Mouse (Mus musculus): ENCODE results near the gene Actr1b. TPM values are rescaled to one million over a fixed set of nuclear protein-coding genes. Genes with fewer than 3 reads are reported as not detected.
A peak's percentile ranks its signal among the peaks of the same experiment; 100 is the strongest.

Actr1b gene
- polyA plus RNA-seq, 1 experiment from 2014 or later: 60.5 TPM

GRCm38 (mm10) chr1:36709055-36709853 lies 5.0 kb downstream of the Actr1b start:
- peak; percentile 64 for ATAC-seq (ENCODE audit: low FRiP score, low TSS enrichment)
- DNase-seq (ENCODE audit: low spot score): peak; percentile 48
- under 1% methylated on average over 33 of the region's 33 CpGs for WGBS

GRCm38 (mm10) chr1:36708626-36709025 lies 5.6 kb downstream of the Actr1b start:
- WGBS: 50% methylated on average over 1 of the region's 1 CpGs
- H3K9me3 ChIP-seq (ENCODE audit: control insufficient read depth, low read length): no peaks in the 10 kb centered on the region
- DNase-seq (ENCODE audit: low spot score): peak; percentile 29

More at GRCm38 (mm10) chr1:36709055-36709853, 5.0 kb downstream of the Actr1b start:
- Histone ChIP-seq H3K4me1 (replicated peaks; ENCODE audit: control insufficient read depth, insufficient read depth) (0 out of 2 replicates have a peak, but pooled peaks cover 7% of the 10 kb centered on the region), H3K9me3 (ENCODE audit: control insufficient read depth, low read length) (no peaks in the 10 kb centered on the region), H3K4me3 (ENCODE audit: low read depth, low read length) (peak overlapping the region; percentile 99), H3K27me3 (ENCODE audit: control insufficient read depth, insufficient read depth, low read length) (no peaks in the 10 kb centered on the region), H3K4me2 (replicated peaks; ENCODE audit: low read depth) (peak overlapping the region; percentile 81), H3K27ac (replicated peaks) (peak overlapping the region; percentile 91), H3K36me3 (ENCODE audit: control insufficient read depth, insufficient read depth, low read length) (peaks cover 8% of the 10 kb centered on the region; the same call in 1 of the 2 replicates), H3K9ac (ENCODE audit: low read length) (peak overlapping the region; percentile 94)
- TF ChIP-seq CTCF (IDR thresholded peaks at IDR 0.05; ENCODE audit: low read depth) (peak; percentile 61), EP300 (optimal IDR thresholded peaks at IDR 0.05) (no peak)

GRCm38 (mm10) chr1:36707797-36708196 lies 6.4 kb downstream of the Actr1b start:
- WGBS: 77% methylated on average over 3 of the region's 3 CpGs
- no peak for TF ChIP-seq CTCF (IDR thresholded peaks at IDR 0.05; ENCODE audit: low read depth)
- no peak for TF ChIP-seq EP300 (optimal IDR thresholded peaks at IDR 0.05)
- peaks cover 20% of the 10 kb centered on the region for H3K36me3 ChIP-seq (ENCODE audit: control insufficient read depth, insufficient read depth, low read length)
- ATAC-seq (ENCODE audit: low FRiP score, low TSS enrichment) (no peak), DNase-seq (ENCODE audit: low spot score) (no peak)
- no peaks in the 10 kb centered on the region for H3K27me3 ChIP-seq (ENCODE audit: control insufficient read depth, insufficient read depth, low read length)
- H3K9me3 ChIP-seq (ENCODE audit: control insufficient read depth, low read length): no peaks in the 10 kb centered on the region
- H3K4me1 ChIP-seq (replicated peaks; ENCODE audit: control insufficient read depth, insufficient read depth): 0 out of 2 replicates have a peak, but pooled peaks cover 7% of the 10 kb centered on the region
- peak overlapping the region; percentile 94; the same call in 1 of the 2 replicates for H3K9ac ChIP-seq (ENCODE audit: low read length)
- H3K4me2 ChIP-seq (replicated peaks; ENCODE audit: low read depth): no peak overlapping the region
- no peak overlapping the region for H3K4me3 ChIP-seq (ENCODE audit: low read depth, low read length)
- no peak overlapping the region for H3K27ac ChIP-seq (replicated peaks)

More at GRCm38 (mm10) chr1:36708626-36709025, 5.6 kb downstream of the Actr1b start:
- peak; percentile 56 for ATAC-seq (ENCODE audit: low FRiP score, low TSS enrichment)
- peak overlapping the region; percentile 94 for H3K9ac ChIP-seq (ENCODE audit: low read length)
- peak overlapping the region; percentile 91 for H3K27ac ChIP-seq (replicated peaks)
- H3K4me2 ChIP-seq (replicated peaks; ENCODE audit: low read depth): peak overlapping the region; percentile 81
- H3K36me3 ChIP-seq (ENCODE audit: control insufficient read depth, insufficient read depth, low read length): peaks cover 13% of the 10 kb centered on the region
- peak overlapping the region; percentile 99 for H3K4me3 ChIP-seq (ENCODE audit: low read depth, low read length)
- no peaks in the 10 kb centered on the region for H3K27me3 ChIP-seq (ENCODE audit: control insufficient read depth, insufficient read depth, low read length)
- TF ChIP-seq CTCF (IDR thresholded peaks at IDR 0.05; ENCODE audit: low read depth) (no peak), EP300 (optimal IDR thresholded peaks at IDR 0.05) (no peak)
- H3K4me1 ChIP-seq (replicated peaks; ENCODE audit: control insufficient read depth, insufficient read depth): 0 out of 2 replicates have a peak, but pooled peaks cover 7% of the 10 kb centered on the region

GRCm38 (mm10) chr1:36707166-36707565 lies 7.1 kb downstream of the Actr1b start:
- Histone ChIP-seq H3K27me3 (ENCODE audit: control insufficient read depth, insufficient read depth, low read length) (no peaks in the 10 kb centered on the region), H3K4me2 (replicated peaks; ENCODE audit: low read depth) (no peak overlapping the region), H3K9ac (ENCODE audit: low read length) (no peak overlapping the region), H3K27ac (replicated peaks) (no peak overlapping the region), H3K36me3 (ENCODE audit: control insufficient read depth, insufficient read depth, low read length) (peaks cover 23% of the 10 kb centered on the region), H3K4me3 (ENCODE audit: low read depth, low read length) (no peak overlapping the region), H3K9me3 (ENCODE audit: control insufficient read depth, low read length) (no peaks in the 10 kb centered on the region), H3K4me1 (replicated peaks; ENCODE audit: control insufficient read depth, insufficient read depth) (0 out of 2 replicates have a peak, but pooled peaks cover 7% of the 10 kb centered on the region)
- ATAC-seq (ENCODE audit: low FRiP score, low TSS enrichment) (no peak), DNase-seq (ENCODE audit: low spot score) (no peak)
- TF ChIP-seq EP300 (optimal IDR thresholded peaks at IDR 0.05): no peak
- no peak for TF ChIP-seq CTCF (IDR thresholded peaks at IDR 0.05; ENCODE audit: low read depth)
- 72% methylated on average over 2 of the region's 2 CpGs for WGBS

- peaks cover 20% of the 10 kb centered on the region for H3K36me3 ChIP-seq (ENCODE audit: control insufficient read depth, insufficient read depth, low read length)
These were observed 17.2 kb downstream of the Actr1b start for GRCm38 (mm10) chr1:36697030-36697429.

GRCm38 (mm10) chr1:36696411-36696810 lies 17.8 kb downstream of the Actr1b start:
- Histone ChIP-seq H3K27me3 (ENCODE audit: control insufficient read depth, insufficient read depth, low read length) (no peaks in the 10 kb centered on the region), H3K9ac (ENCODE audit: low read length) (no peak overlapping the region), H3K4me2 (replicated peaks; ENCODE audit: low read depth) (no peak overlapping the region), H3K27ac (replicated peaks) (no peak overlapping the region), H3K9me3 (ENCODE audit: control insufficient read depth, low read length) (no peaks in the 10 kb centered on the region), H3K36me3 (ENCODE audit: control insufficient read depth, insufficient read depth, low read length) (peaks cover 20% of the 10 kb centered on the region), H3K4me1 (replicated peaks; ENCODE audit: control insufficient read depth, insufficient read depth) (no peaks in the 10 kb centered on the region), H3K4me3 (ENCODE audit: low read depth, low read length) (no peak overlapping the region)
- no peak for ATAC-seq (ENCODE audit: low FRiP score, low TSS enrichment)
- no peak for TF ChIP-seq EP300 (optimal IDR thresholded peaks at IDR 0.05)
- TF ChIP-seq CTCF (IDR thresholded peaks at IDR 0.05; ENCODE audit: low read depth): peak; percentile 39
- 60% methylated on average over 6 of the region's 6 CpGs for WGBS
- DNase-seq (ENCODE audit: low spot score): no peak

More at GRCm38 (mm10) chr1:36697030-36697429, 17.2 kb downstream of the Actr1b start:
- Histone ChIP-seq H3K4me3 (ENCODE audit: low read depth, low read length) (no peak overlapping the region), H3K9me3 (ENCODE audit: control insufficient read depth, low read length) (no peaks in the 10 kb centered on the region), H3K4me2 (replicated peaks; ENCODE audit: low read depth) (no peak overlapping the region), H3K9ac (ENCODE audit: low read length) (no peak overlapping the region), H3K4me1 (replicated peaks; ENCODE audit: control insufficient read depth, insufficient read depth) (no peaks in the 10 kb centered on the region), H3K27me3 (ENCODE audit: control insufficient read depth, insufficient read depth, low read length) (no peaks in the 10 kb centered on the region), H3K27ac (replicated peaks) (no peak overlapping the region)
- ATAC-seq (ENCODE audit: low FRiP score, low TSS enrichment) (no peak), DNase-seq (ENCODE audit: low spot score) (no peak)
- no peak for TF ChIP-seq CTCF (IDR thresholded peaks at IDR 0.05; ENCODE audit: low read depth)
- no peak for TF ChIP-seq EP300 (optimal IDR thresholded peaks at IDR 0.05)
- WGBS: 68% methylated on average over 5 of the region's 5 CpGs
